Mouse (Mus musculus): Measurements from ENCODE around the gene Rpusd3. TPM values are rescaled to one million over a fixed set of nuclear protein-coding genes. Genes with fewer than 3 reads are reported as not detected.

Gene Rpusd3
- total and polyA plus RNA-seq, 2 experiments from 2014 or later: 22.0 to 53.8 TPM

- no peak for ATAC-seq (ENCODE audit: low FRiP score)
- Histone ChIP-seq H3K9ac (replicated peaks; ENCODE audit: low read length, poor library complexity, severe bottlenecking) (no peak overlapping the region), H3K4me2 (ENCODE audit: low read depth, low read length, poor library complexity, severe bottlenecking) (no peak overlapping the region), H3K4me1 (ENCODE audit: insufficient read depth, low read length) (no peaks in the 10 kb centered on the region), H3K4me3 (ENCODE audit: low read depth, low read length) (no peak overlapping the region), H3K36me3 (ENCODE audit: insufficient read depth, low read length) (no peaks in the 10 kb centered on the region), H3K27ac (ENCODE audit: low read depth, low read length) (no peak overlapping the region), H3K27me3 (ENCODE audit: insufficient read depth, low read length) (no peaks in the 10 kb centered on the region), H3K9me3 (ENCODE audit: low read length) (no peaks in the 10 kb centered on the region)
- DNase-seq (ENCODE audit: low spot score): peak; percentile 18
- WGBS: 65% methylated on average over 3 of the region's 3 CpGs
- peak; percentile 76 for TF ChIP-seq CTCF (IDR thresholded peaks at IDR 0.05)
Observed at GRCm38 (mm10) chr6:113427397-113427796, 8.3 kb upstream of the Rpusd3 start.

DNA sequence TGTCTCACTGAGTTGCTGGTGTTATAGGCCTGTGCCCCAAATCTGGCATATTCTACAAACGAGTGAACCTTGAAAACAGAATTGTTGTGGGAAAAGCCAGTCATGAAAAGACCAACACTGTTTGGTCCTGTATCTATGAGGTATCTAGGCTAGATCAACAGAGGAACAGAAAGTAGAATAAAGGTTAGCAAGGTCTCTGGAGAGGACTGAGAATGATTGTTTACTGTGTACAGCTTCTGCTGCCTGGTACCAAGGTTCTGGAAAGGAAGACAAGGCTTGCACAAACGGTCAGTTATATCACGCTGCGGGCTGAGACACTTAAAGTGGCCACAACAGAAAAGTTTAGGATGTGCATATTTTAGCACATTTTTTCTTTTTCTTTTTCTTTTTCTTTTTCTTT lies 7.6 kb upstream of the Rpusd3 start:
- Histone ChIP-seq H3K4me2 (ENCODE audit: low read depth, low read length, poor library complexity, severe bottlenecking) (no peak overlapping the region), H3K27ac (ENCODE audit: low read depth, low read length) (no peak overlapping the region), H3K9me3 (ENCODE audit: low read length) (no peaks in the 10 kb centered on the region), H3K36me3 (ENCODE audit: insufficient read depth, low read length) (no peaks in the 10 kb centered on the region), H3K27me3 (ENCODE audit: insufficient read depth, low read length) (no peaks in the 10 kb centered on the region), H3K4me3 (ENCODE audit: low read depth, low read length) (no peak overlapping the region), H3K4me1 (ENCODE audit: insufficient read depth, low read length) (no peaks in the 10 kb centered on the region), H3K9ac (replicated peaks; ENCODE audit: low read length, poor library complexity, severe bottlenecking) (no peak overlapping the region)
- no peak for TF ChIP-seq CTCF (IDR thresholded peaks at IDR 0.05)
- WGBS: 91% methylated on average over 4 of the region's 4 CpGs
- DNase-seq (ENCODE audit: low spot score) (no peak), ATAC-seq (ENCODE audit: low FRiP score) (no peak)

DNA sequence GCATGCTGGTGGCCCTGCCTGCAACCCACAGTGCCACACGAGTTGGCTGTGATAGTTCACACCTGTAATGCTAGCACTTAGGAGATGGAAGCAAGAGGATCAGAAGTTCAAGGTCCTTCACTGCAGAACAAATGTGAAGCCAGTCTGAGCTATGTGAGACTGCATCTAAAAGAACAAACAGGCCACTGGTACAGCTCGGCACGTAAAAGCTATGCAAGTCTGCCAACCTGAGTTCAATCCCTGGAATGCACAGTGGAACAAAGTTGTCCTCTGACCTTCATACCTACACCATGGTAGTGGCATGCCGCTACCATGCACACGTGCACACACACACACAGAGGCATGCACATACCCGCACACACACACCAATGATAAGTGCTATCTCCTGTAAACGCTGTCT lies 5.0 kb upstream of the Rpusd3 start:
- Histone ChIP-seq H3K27ac (ENCODE audit: low read depth, low read length) (no peak overlapping the region), H3K9me3 (ENCODE audit: low read length) (no peaks in the 10 kb centered on the region), H3K9ac (replicated peaks; ENCODE audit: low read length, poor library complexity, severe bottlenecking) (no peak overlapping the region), H3K27me3 (ENCODE audit: insufficient read depth, low read length) (no peaks in the 10 kb centered on the region), H3K4me1 (ENCODE audit: insufficient read depth, low read length) (no peaks in the 10 kb centered on the region), H3K4me2 (ENCODE audit: low read depth, low read length, poor library complexity, severe bottlenecking) (no peak overlapping the region), H3K4me3 (ENCODE audit: low read depth, low read length) (no peak overlapping the region), H3K36me3 (ENCODE audit: insufficient read depth, low read length) (no peaks in the 10 kb centered on the region)
- TF ChIP-seq CTCF (IDR thresholded peaks at IDR 0.05): no peak
- DNase-seq (ENCODE audit: low spot score) (no peak), ATAC-seq (ENCODE audit: low FRiP score) (no peak)
- 85% methylated on average over 7 of the region's 7 CpGs for WGBS

GRCm38 (mm10) chr6:113423000-113423399 lies 3.9 kb upstream of the Rpusd3 start:
- Histone ChIP-seq H3K27me3 (ENCODE audit: insufficient read depth, low read length) (no peaks in the 10 kb centered on the region), H3K9me3 (ENCODE audit: low read length) (no peaks in the 10 kb centered on the region), H3K4me3 (ENCODE audit: low read depth, low read length) (no peak overlapping the region), H3K9ac (replicated peaks; ENCODE audit: low read length, poor library complexity, severe bottlenecking) (no peak overlapping the region), H3K4me1 (ENCODE audit: insufficient read depth, low read length) (peaks cover 5% of the 10 kb centered on the region; the same call in 1 of the 2 replicates), H3K36me3 (ENCODE audit: insufficient read depth, low read length) (no peaks in the 10 kb centered on the region), H3K4me2 (ENCODE audit: low read depth, low read length, poor library complexity, severe bottlenecking) (no peak overlapping the region), H3K27ac (ENCODE audit: low read depth, low read length) (no peak overlapping the region)
- 79% methylated on average over 4 of the region's 4 CpGs for WGBS
- TF ChIP-seq CTCF (IDR thresholded peaks at IDR 0.05): no peak
- no peak for DNase-seq (ENCODE audit: low spot score)
- ATAC-seq (ENCODE audit: low FRiP score): no peak

GRCm38 (mm10) chr6:113418441-113419198 lies 520 bp downstream of the Rpusd3 start:
- Histone ChIP-seq H3K4me1 (ENCODE audit: insufficient read depth, low read length) (peaks cover 11% of the 10 kb centered on the region), H3K9me3 (ENCODE audit: low read length) (no peaks in the 10 kb centered on the region), H3K27me3 (ENCODE audit: insufficient read depth, low read length) (no peaks in the 10 kb centered on the region), H3K27ac (ENCODE audit: low read depth, low read length) (peak overlapping the region; percentile 49), H3K36me3 (ENCODE audit: insufficient read depth, low read length) (peaks cover 13% of the 10 kb centered on the region), H3K4me3 (ENCODE audit: low read depth, low read length) (peak overlapping the region; percentile 49), H3K4me2 (ENCODE audit: low read depth, low read length, poor library complexity, severe bottlenecking) (peak overlapping the region; percentile 97), H3K9ac (replicated peaks; ENCODE audit: low read length, poor library complexity, severe bottlenecking) (peak overlapping the region; percentile 70)
- peak; percentile 68 for ATAC-seq (ENCODE audit: low FRiP score)
- no peak for DNase-seq (ENCODE audit: low spot score)
- 15% methylated on average over 16 of the region's 16 CpGs for WGBS
- TF ChIP-seq CTCF (IDR thresholded peaks at IDR 0.05): no peak

DNA sequence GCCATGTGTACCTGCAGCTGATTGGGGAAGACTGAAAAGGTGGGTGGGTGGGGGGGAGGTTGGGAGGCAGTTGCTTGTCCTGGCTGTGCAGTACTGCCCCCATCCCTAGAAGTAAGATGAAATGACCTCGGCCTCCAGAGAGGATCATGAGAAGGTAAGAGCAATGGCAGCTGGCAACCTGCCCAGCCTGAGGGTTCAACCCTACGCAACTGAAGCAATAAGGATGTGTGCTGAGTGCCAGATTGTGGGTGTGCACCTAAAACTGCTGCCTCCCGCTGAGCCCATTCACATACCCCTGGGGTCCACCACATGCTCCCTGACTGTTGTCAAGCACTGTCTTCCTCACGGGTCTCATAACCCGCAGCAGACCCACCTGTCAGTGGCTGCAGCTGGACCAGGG lies 2.7 kb downstream of the Rpusd3 start:
- 86% methylated on average over 5 of the region's 5 CpGs for WGBS
- Histone ChIP-seq H3K4me2 (ENCODE audit: low read depth, low read length, poor library complexity, severe bottlenecking) (no peak overlapping the region), H3K9ac (replicated peaks; ENCODE audit: low read length, poor library complexity, severe bottlenecking) (no peak overlapping the region), H3K27me3 (ENCODE audit: insufficient read depth, low read length) (no peaks in the 10 kb centered on the region), H3K27ac (ENCODE audit: low read depth, low read length) (no peak overlapping the region), H3K4me1 (ENCODE audit: insufficient read depth, low read length) (peaks cover 11% of the 10 kb centered on the region), H3K9me3 (ENCODE audit: low read length) (no peaks in the 10 kb centered on the region), H3K36me3 (ENCODE audit: insufficient read depth, low read length) (peaks cover 17% of the 10 kb centered on the region), H3K4me3 (ENCODE audit: low read depth, low read length) (no peak overlapping the region)
- DNase-seq (ENCODE audit: low spot score) (no peak), ATAC-seq (ENCODE audit: low FRiP score) (no peak)
- TF ChIP-seq CTCF (IDR thresholded peaks at IDR 0.05): no peak

Measured in midbrain, postnatal 0 days (tissue).